33 mouse cellular contexts compared by ENCODE assay signal in the genomic region with DNA sequence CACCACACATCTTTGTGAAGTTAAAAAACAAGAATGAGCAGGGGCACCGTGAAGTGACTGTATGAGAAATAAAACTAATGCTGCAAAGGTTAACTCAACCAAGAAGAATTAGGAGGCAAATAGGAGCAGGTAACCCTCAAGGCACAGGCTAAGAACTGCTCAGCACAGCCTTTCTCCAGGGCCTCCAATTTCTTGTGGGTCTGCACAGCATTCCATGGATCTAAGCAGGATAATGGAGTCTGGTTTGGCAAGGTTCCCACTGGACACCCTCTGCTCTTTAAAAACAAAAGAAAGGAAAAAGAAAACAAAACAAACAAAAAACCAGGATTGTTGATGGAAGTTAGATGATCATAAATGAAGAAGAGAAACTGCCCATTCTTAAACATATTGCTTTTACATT. TPM values are rescaled to one million over a fixed set of nuclear protein-coding genes. Genes with fewer than 3 reads are reported as not detected.
A peak's percentile ranks its signal among the peaks of the same experiment; 100 is the strongest.
DNase-seq lines count a peak whose midpoint lies in the region; ATAC-seq and TF ChIP-seq lines count a peak whose summit lies in the region.
"Had no signal": no experiment of that assay in that cellular context is flagged by ENCODE, and none has a peak within 500 bp of the region (broad histone marks: within the 10 kb centered on the region; RNA-seq: fewer than 3 reads in every experiment).

No protein-coding gene starts in this region.

- no peak overlapping the region for H3K4me3 ChIP-seq in heart, embryonic 11.5 days (ENCODE audit: low read depth, low read length)
- no peak overlapping the region for H3K4me3 ChIP-seq in hindbrain, embryonic 10.5 days
- H3K4me3 ChIP-seq in hindbrain, embryonic 14.5 days (replicated peaks; ENCODE audit: low read length) = no peak overlapping the region
- H3K4me3 ChIP-seq in lung, postnatal 0 days (ENCODE audit: low read depth, low read length) = no peak overlapping the region
- H3K4me3 ChIP-seq in embryonic facial prominence, embryonic 13.5 days = no peak overlapping the region
- H3K4me3 ChIP-seq: embryonic facial prominence, embryonic 12.5 days; erythroblast, embryonic 14.5 days; gastrocnemius, adult 2 months; hindbrain, embryonic 12.5 days; kidney, embryonic 15.5 days; limb, embryonic 13.5 days; stomach, embryonic 15.5 days had no signal

- TF ChIP-seq EP300 in lung, postnatal 0 days (IDR thresholded peaks at IDR 0.05) = no peak

- peak overlapping the region; percentile 34; the same call in 1 of the 2 replicates for H3K4me2 ChIP-seq in heart, embryonic 11.5 days
- H3K4me2 ChIP-seq in hindbrain, embryonic 14.5 days (replicated peaks) = no peak overlapping the region
- H3K4me2 ChIP-seq in lung, postnatal 0 days (replicated peaks; ENCODE audit: low read depth, low read length) = peak overlapping the region; percentile 22; the same call in 1 of the 2 replicates
- H3K4me2 ChIP-seq in embryonic facial prominence, embryonic 13.5 days = peak overlapping the region; percentile 44; the same call in 1 of the 2 replicates
- H3K4me2 ChIP-seq: hindbrain, embryonic 12.5 days; kidney, embryonic 15.5 days; limb, embryonic 13.5 days; liver, embryonic 11.5 days; stomach, embryonic 15.5 days had no signal

- DNase-seq in heart, adult 18-20 months = no peak
- no peak for DNase-seq in hindbrain, embryonic 10.5 days (ENCODE audit: low spot score)
- no peak for DNase-seq in hindbrain, embryonic 14.5 days (ENCODE audit: low spot score)
- no peak for DNase-seq in lung, postnatal 0 days (ENCODE audit: low spot score)
- DNase-seq in lung, postnatal 14 days = no peak
- DNase-seq: adrenal gland, postnatal 25 days; cerebellum, adult 18-20 months; gastrocnemius, adult 2 months; gastrocnemius, postnatal 36 days; kidney, adult 11 months; kidney, postnatal 4 days; right cerebral cortex, postnatal 25 days had no signal

- H3K4me1 ChIP-seq in heart, embryonic 11.5 days (ENCODE audit: control insufficient read depth, insufficient read depth, low read length) = peaks cover 10% of the 10 kb centered on the region; the same call in 1 of the 2 replicates
- peaks cover 9% of the 10 kb centered on the region for H3K4me1 ChIP-seq in hindbrain, embryonic 10.5 days (replicated peaks)
- H3K4me1 ChIP-seq in hindbrain, embryonic 14.5 days (replicated peaks; ENCODE audit: control insufficient read depth, insufficient read depth, low read length) = 0 out of 2 replicates have a peak, but pooled peaks cover 5% of the 10 kb centered on the region
- H3K4me1 ChIP-seq in lung, postnatal 0 days (ENCODE audit: insufficient read depth, low read depth, low read length) = peaks cover 12% of the 10 kb centered on the region; the same call in 1 of the 2 replicates
- H3K4me1 ChIP-seq in embryonic facial prominence, embryonic 13.5 days = peaks cover 12% of the 10 kb centered on the region
- H3K4me1 ChIP-seq: kidney, embryonic 15.5 days had no signal

- WGBS in heart, embryonic 11.5 days (ENCODE audit: insufficient replicate concordance) = 59% methylated on average over 1 of the region's 1 CpGs
- 80% methylated on average over 1 of the region's 1 CpGs for WGBS in hindbrain, embryonic 10.5 days
- WGBS in hindbrain, embryonic 14.5 days = 55% methylated on average over 1 of the region's 1 CpGs
- 19% methylated on average over 1 of the region's 1 CpGs for WGBS in lung, postnatal 0 days
- WGBS in embryonic facial prominence, embryonic 13.5 days = 9% methylated on average over 1 of the region's 1 CpGs

- no peak for ATAC-seq in heart, embryonic 11.5 days (replicated peaks; ENCODE audit: insufficient number of reproducible peaks, low FRiP score, low TSS enrichment)
- ATAC-seq in hindbrain, embryonic 14.5 days (ENCODE audit: low FRiP score) = no peak
- peak; percentile 8; the same call in 1 of the 2 replicates for ATAC-seq in lung, postnatal 0 days
- no peak for ATAC-seq in embryonic facial prominence, embryonic 13.5 days (ENCODE audit: insufficient number of reproducible peaks, insufficient read depth, low FRiP score, low TSS enrichment, low read depth)
- no peak for ATAC-seq in megakaryocyte-erythroid progenitor cell, adult 5-6 weeks (replicated peaks; ENCODE audit: low FRiP score, low TSS enrichment, poor library complexity, severe bottlenecking)
- ATAC-seq: CD4-positive, CD25-positive, alpha-beta regulatory T cell, adult 4 months; forebrain, embryonic 16.5 days; inflammation-experienced regulatory T-cells, adult 6 months; midbrain, embryonic 16.5 days had no signal

- no peaks in the 10 kb centered on the region for H3K27me3 ChIP-seq in heart, embryonic 11.5 days (ENCODE audit: control insufficient read depth, insufficient read depth, low read length)
- no peaks in the 10 kb centered on the region for H3K27me3 ChIP-seq in hindbrain, embryonic 10.5 days (ENCODE audit: insufficient read depth, poor library complexity, severe bottlenecking)
- H3K27me3 ChIP-seq in hindbrain, embryonic 14.5 days (ENCODE audit: control insufficient read depth, insufficient read depth, low read length) = no peaks in the 10 kb centered on the region
- no peaks in the 10 kb centered on the region for H3K27me3 ChIP-seq in lung, postnatal 0 days (replicated peaks; ENCODE audit: insufficient read depth, low read length)
- H3K27me3 ChIP-seq in embryonic facial prominence, embryonic 13.5 days = no peaks in the 10 kb centered on the region
- H3K27me3 ChIP-seq: embryonic facial prominence, embryonic 12.5 days; hindbrain, embryonic 12.5 days; kidney, embryonic 15.5 days; limb, embryonic 13.5 days; stomach, embryonic 15.5 days had no signal

- no peaks in the 10 kb centered on the region for H3K36me3 ChIP-seq in heart, embryonic 11.5 days (ENCODE audit: control insufficient read depth, insufficient read depth, low read length)
- H3K36me3 ChIP-seq in hindbrain, embryonic 10.5 days = no peaks in the 10 kb centered on the region
- H3K36me3 ChIP-seq in hindbrain, embryonic 14.5 days (replicated peaks; ENCODE audit: control insufficient read depth, insufficient read depth) = no peaks in the 10 kb centered on the region
- no peaks in the 10 kb centered on the region for H3K36me3 ChIP-seq in lung, postnatal 0 days (ENCODE audit: insufficient read depth, low read length)
- no peaks in the 10 kb centered on the region for H3K36me3 ChIP-seq in embryonic facial prominence, embryonic 13.5 days
- H3K36me3 ChIP-seq: embryonic facial prominence, embryonic 12.5 days; hindbrain, embryonic 12.5 days; kidney, embryonic 15.5 days; limb, embryonic 13.5 days; stomach, embryonic 15.5 days had no signal

- no peak overlapping the region for H3K27ac ChIP-seq in heart, embryonic 11.5 days (ENCODE audit: low read depth, low read length)
- H3K27ac ChIP-seq in hindbrain, embryonic 10.5 days = 0 out of 2 replicates have a peak overlapping the region, but pooled peaks have one; percentile 30
- no peak overlapping the region for H3K27ac ChIP-seq in hindbrain, embryonic 14.5 days
- no peak overlapping the region for H3K27ac ChIP-seq in lung, postnatal 0 days (ENCODE audit: low read length)
- H3K27ac ChIP-seq in embryonic facial prominence, embryonic 13.5 days = no peak overlapping the region
- H3K27ac ChIP-seq: embryonic facial prominence, embryonic 12.5 days; gastrocnemius, adult 2 months; hindbrain, embryonic 12.5 days; kidney, embryonic 15.5 days; limb, embryonic 13.5 days; macrophage; stomach, embryonic 15.5 days had no signal

- H3K9me3 ChIP-seq in heart, embryonic 11.5 days (replicated peaks; ENCODE audit: control insufficient read depth, low read length) = no peaks in the 10 kb centered on the region
- no peaks in the 10 kb centered on the region for H3K9me3 ChIP-seq in hindbrain, embryonic 10.5 days
- H3K9me3 ChIP-seq in hindbrain, embryonic 14.5 days (ENCODE audit: control insufficient read depth, low read length) = no peaks in the 10 kb centered on the region
- no peaks in the 10 kb centered on the region for H3K9me3 ChIP-seq in lung, postnatal 0 days (ENCODE audit: low read length)
- no peaks in the 10 kb centered on the region for H3K9me3 ChIP-seq in embryonic facial prominence, embryonic 13.5 days
- H3K9me3 ChIP-seq: embryonic facial prominence, embryonic 12.5 days; hindbrain, embryonic 12.5 days; kidney, embryonic 15.5 days; limb, embryonic 13.5 days; stomach, embryonic 15.5 days had no signal

- H3K9ac ChIP-seq in heart, embryonic 11.5 days (ENCODE audit: low read depth, low read length) = no peak overlapping the region
- no peak overlapping the region for H3K9ac ChIP-seq in hindbrain, embryonic 14.5 days
- no peak overlapping the region for H3K9ac ChIP-seq in lung, postnatal 0 days (replicated peaks; ENCODE audit: low read depth)
- no peak overlapping the region for H3K9ac ChIP-seq in embryonic facial prominence, embryonic 13.5 days
- H3K9ac ChIP-seq: embryonic facial prominence, embryonic 12.5 days; hindbrain, embryonic 12.5 days; kidney, embryonic 15.5 days; limb, embryonic 13.5 days; stomach, embryonic 15.5 days had no signal

- TF ChIP-seq CTCF in lung, postnatal 0 days (IDR thresholded peaks at IDR 0.05) = no peak

RNA-seq across cellular contexts. Expression of gene Gm9747, which starts 11.4 kb away (rescaled TPM):
- 33.1 and 40.5 TPM in 2 replicates for polyA plus RNA-seq in heart, embryonic 11.5 days (2014; fragmentation: Nextera tagmentation; extraction: Ambion mirVana)
- total RNA-seq in heart, adult 18-20 months (2021) = not detected
- polyA plus RNA-seq in hindbrain, embryonic 10.5 days (2016; fragmentation: Nextera tagmentation; extraction: Ambion mirVana) = 23.3 and 25.1 TPM in 2 replicates
- polyA plus RNA-seq in hindbrain, embryonic 14.5 days (2014; fragmentation: Nextera tagmentation; extraction: Ambion mirVana) = 32.6 and 34.5 TPM in 2 replicates
- polyA plus RNA-seq in lung, postnatal 0 days (2015; fragmentation: Nextera tagmentation; extraction: Ambion mirVana) = 13.3 and 15.5 TPM in 2 replicates
- 25.5 and 29.0 TPM in 2 replicates for polyA plus RNA-seq in embryonic facial prominence, embryonic 13.5 days (2015; fragmentation: Nextera tagmentation; extraction: Ambion mirVana)
- total RNA-seq in megakaryocyte-erythroid progenitor cell, adult 5-6 weeks (2014; fragmentation: Nextera tagmentation) = not detected in 2 replicates
- total RNA-seq in megakaryocyte-erythroid progenitor cell, adult 5-6 weeks (2017) = not detected in 2 replicates
- total RNA-seq: adrenal gland, adult 18-20 months; adrenal gland, postnatal 25 days; gastrocnemius, adult 2 months; gastrocnemius, postnatal 36 days; layer of hippocampus, adult 8-10 months; layer of hippocampus, postnatal 25 days; left cerebral cortex, adult 8-10 months; left cerebral cortex, postnatal 36 days; neutrophil, adult 5-6 weeks had no signal
- polyA plus RNA-seq: CD4-positive, CD25-positive, alpha-beta regulatory T cell, adult 4 months; erythroblast, embryonic 14.5 days; inflammation-experienced regulatory T-cells, adult 6 months; macrophage had no signal
